Mouse (Mus musculus) forebrain, embryonic 13.5 days (tissue): ENCODE results near the gene Mup6. TPM values are rescaled to one million over a fixed set of nuclear protein-coding genes. Genes with fewer than 3 reads are reported as not detected.
"Not testable (repeated sequence)": the region's sequence is repeated elsewhere in the genome, so short reads cannot be mapped to it uniquely, and the experiment has no call there.

Source experiments
- ATAC-seq: fragments of 200-750 bp; cut with Nextera tagmentation; 2 replicates; pipeline ENCODE4 v1.8.0; 2017
- H3K27ac ChIP-seq: fragments of 300-500 bp; sonication (generic); 2 replicates; pipeline ENCODE4 v1.5.1; 2015; ENCODE audit warnings: inconsistent platforms, mild to moderate bottlenecking, moderate library complexity
- H3K27me3 ChIP-seq: fragments of 300-500 bp; sonication (generic); 2 replicates; pipeline ENCODE4 v1.6.1; 2015; ENCODE audit warnings: mild to moderate bottlenecking, inconsistent platforms
- H3K36me3 ChIP-seq: fragments of 300-500 bp; sonication (generic); 2 replicates; pipeline ENCODE4 v1.6.1; 2015; ENCODE audit warnings: mild to moderate bottlenecking, inconsistent platforms; ENCODE audit not compliant: poor library complexity, severe bottlenecking
- H3K4me1 ChIP-seq: fragments of 300-500 bp; sonication (generic); 2 replicates; pipeline ENCODE4 v1.6.1; 2015; ENCODE audit warnings: inconsistent platforms
- H3K4me2 ChIP-seq: fragments of 300-500 bp; sonication (generic); 2 replicates; pipeline ENCODE4 v1.6.1; 2015; ENCODE audit warnings: inconsistent platforms, mild to moderate bottlenecking, moderate library complexity
- H3K4me3 ChIP-seq: fragments of 300-500 bp; sonication (generic); 2 replicates; pipeline ENCODE4 v1.5.1; 2015; ENCODE audit warnings: mild to moderate bottlenecking, inconsistent platforms
- H3K9ac ChIP-seq: fragments of 300-500 bp; sonication (generic); 2 replicates; pipeline ENCODE4 v1.6.1; 2015; ENCODE audit warnings: mild to moderate bottlenecking, inconsistent platforms
- H3K9me3 ChIP-seq: fragments of 300-500 bp; sonication (generic); replicated peaks from 2 replicates; pipeline ENCODE4 v1.6.1; 2016; ENCODE audit warnings: inconsistent platforms
- WGBS: fragments of 180-500 bp; shearing (Covaris S2); methylation state at CpG from one replicate; pipeline ENCODE4 v1.1.7; 2015; 5-methylcytosine and 5-hydroxymethylcytosine counted together
- polyA plus RNA-seq: library from polyadenylated mRNA; unstranded; fragments of >200 nt; fragmentation: Nextera tagmentation; extraction: Ambion mirVana; gene quantifications from 2 replicates; pipeline ENCODE4 v1.2.1, GENCODE M21; 2015

The Mup6 gene
- polyA plus RNA-seq, 1 experiment from 2014 or later = not detected

- not testable (repeated sequence) for H3K9ac ChIP-seq, H3K27me3 ChIP-seq, H3K27ac ChIP-seq, H3K36me3 ChIP-seq, ATAC-seq, H3K4me1 ChIP-seq, H3K4me3 ChIP-seq, H3K4me2 ChIP-seq, H3K9me3 ChIP-seq
- 73% methylated on average over 13 of the region's 13 CpGs for WGBS
Measured at GRCm38 (mm10) chr4:60029334-60030111, 65.4 kb downstream of the Mup6 start.

Other genes starting within 250 kb of the Mup6 start
- gene Inip, start 162.7 kb upstream of the Mup6 start, polyA plus RNA-seq = 96.1 and 96.8 TPM in 2 replicates
- 8.8 and 9.4 TPM in 2 replicates for gene Snx30, start 158.5 kb upstream of the Mup6 start, polyA plus RNA-seq
- gene Slc46a2, start 49.2 kb upstream of the Mup6 start, polyA plus RNA-seq = not detected in 2 replicates
- not detected in 2 replicates for gene Mup4, start 3.6 kb upstream of the Mup6 start, polyA plus RNA-seq
- not detected in 2 replicates for gene Mup7, start 106.2 kb downstream of the Mup6 start, polyA plus RNA-seq
- gene Mup2, start 190.0 kb downstream of the Mup6 start, polyA plus RNA-seq = not detected in 2 replicates